Mouse (Mus musculus): ENCODE results near the gene Prr23a1. TPM values are rescaled to one million over a fixed set of nuclear protein-coding genes. Genes with fewer than 3 reads are reported as not detected.

Prr23a1 gene
- polyA plus RNA-seq, 1 experiment from 2014 or later: not detected

GRCm38 (mm10) chr9:98823805-98824204 is 18.5 kb upstream of the Prr23a1 start:
- 91% methylated on average over 7 of the region's 7 CpGs for WGBS
- H3K4me2 ChIP-seq (replicated peaks): no peak overlapping the region
- no peaks in the 10 kb centered on the region for H3K9me3 ChIP-seq
- H3K27me3 ChIP-seq (replicated peaks): no peaks in the 10 kb centered on the region
- no peaks in the 10 kb centered on the region for H3K36me3 ChIP-seq
- H3K9ac ChIP-seq: no peak overlapping the region
- ATAC-seq (ENCODE audit: low FRiP score, low read depth): no peak
- no peak overlapping the region for H3K4me3 ChIP-seq
- H3K27ac ChIP-seq: no peak overlapping the region
- H3K4me1 ChIP-seq: no peaks in the 10 kb centered on the region

- H3K4me1 ChIP-seq: no peaks in the 10 kb centered on the region
- no peak overlapping the region for H3K9ac ChIP-seq
- no peaks in the 10 kb centered on the region for H3K27me3 ChIP-seq (replicated peaks)
- ATAC-seq (ENCODE audit: low FRiP score, low read depth): no peak
- H3K4me3 ChIP-seq: no peak overlapping the region
- H3K4me2 ChIP-seq (replicated peaks): no peak overlapping the region
- no peaks in the 10 kb centered on the region for H3K36me3 ChIP-seq
- H3K9me3 ChIP-seq: no peaks in the 10 kb centered on the region
- 70% methylated on average over 5 of the region's 5 CpGs for WGBS
- H3K27ac ChIP-seq: no peak overlapping the region
Observed at GRCm38 (mm10) chr9:98829508-98829907, 12.8 kb upstream of the Prr23a1 start.

GRCm38 (mm10) chr9:98837537-98838074 is 4.7 kb upstream of the Prr23a1 start:
- WGBS: 86% methylated on average over 7 of the region's 7 CpGs
- Histone ChIP-seq H3K27me3 (replicated peaks) (no peaks in the 10 kb centered on the region), H3K4me1 (no peaks in the 10 kb centered on the region), H3K9ac (no peak overlapping the region), H3K4me3 (no peak overlapping the region), H3K9me3 (no peaks in the 10 kb centered on the region), H3K4me2 (replicated peaks) (no peak overlapping the region), H3K27ac (no peak overlapping the region), H3K36me3 (no peaks in the 10 kb centered on the region)
- ATAC-seq (ENCODE audit: low FRiP score, low read depth): no peak

GRCm38 (mm10) chr9:98856210-98856609 is 13.9 kb downstream of the Prr23a1 start, which contains the start of gene Prr23a2:
TSS of gene Prr23a2 (plus strand) at chr9:98856494.
- Histone ChIP-seq H3K36me3 (no peaks in the 10 kb centered on the region), H3K27me3 (replicated peaks) (no peaks in the 10 kb centered on the region), H3K9me3 (0 out of 2 replicates have a peak, but pooled peaks cover 3% of the 10 kb centered on the region), H3K27ac (no peak within 1 kb of the TSS), H3K4me3 (no peak within 1 kb of the TSS), H3K9ac (no peak within 1 kb of the TSS), H3K4me1 (no peaks in the 10 kb centered on the region), H3K4me2 (replicated peaks) (no peak within 1 kb of the TSS)
- ATAC-seq (ENCODE audit: low FRiP score, low read depth): no peak
- WGBS: 72% methylated on average over 18 of the region's 18 CpGs

GRCm38 (mm10) chr9:98863463-98863862 is 21.2 kb downstream of the Prr23a1 start:
- Histone ChIP-seq H3K27me3 (replicated peaks) (no peaks in the 10 kb centered on the region), H3K9ac (no peak overlapping the region), H3K36me3 (no peaks in the 10 kb centered on the region), H3K9me3 (0 out of 2 replicates have a peak, but pooled peaks cover 2% of the 10 kb centered on the region), H3K27ac (no peak overlapping the region), H3K4me3 (no peak overlapping the region), H3K4me2 (replicated peaks) (no peak overlapping the region), H3K4me1 (no peaks in the 10 kb centered on the region)
- no peak for ATAC-seq (ENCODE audit: low FRiP score, low read depth)
- WGBS: 74% methylated on average over 3 of the region's 3 CpGs

GRCm38 (mm10) chr9:98864571-98864970 is 22.3 kb downstream of the Prr23a1 start, which contains the start of gene Prr23a3:
TSS of gene Prr23a3 (plus strand) at chr9:98864767.
- 54% methylated on average over 22 of the region's 22 CpGs for WGBS
- H3K27me3 ChIP-seq (replicated peaks): no peaks in the 10 kb centered on the region
- no peaks in the 10 kb centered on the region for H3K36me3 ChIP-seq
- H3K27ac ChIP-seq: no peak within 1 kb of the TSS
- ATAC-seq (ENCODE audit: low FRiP score, low read depth): no peak
- 0 out of 2 replicates have a peak within 1 kb of the TSS, but pooled peaks have one; percentile 7 for H3K4me2 ChIP-seq (replicated peaks)
- no peaks in the 10 kb centered on the region for H3K4me1 ChIP-seq
- no peak within 1 kb of the TSS for H3K4me3 ChIP-seq
- H3K9ac ChIP-seq: no peak within 1 kb of the TSS
- H3K9me3 ChIP-seq: 0 out of 2 replicates have a peak, but pooled peaks cover 2% of the 10 kb centered on the region

Other genes with a start within 250 kb of the Prr23a1 start
- gene Mrps22, start 240.8 kb upstream of the Prr23a1 start, polyA plus RNA-seq (2016; fragmentation: Nextera tagmentation; extraction: Ambion mirVana): 58.6 and 61.7 TPM in 2 replicates
- not detected in 2 replicates for gene Prr23a2, start 14.0 kb downstream of the Prr23a1 start, polyA plus RNA-seq (2016; fragmentation: Nextera tagmentation; extraction: Ambion mirVana)
- 0.15 TPM in 1 of 2 replicates, not detected in the other for gene Prr23a3, start 22.3 kb downstream of the Prr23a1 start, polyA plus RNA-seq (2016; fragmentation: Nextera tagmentation; extraction: Ambion mirVana)
- gene 7420426K07Rik, start 60.6 kb downstream of the Prr23a1 start, polyA plus RNA-seq (2016; fragmentation: Nextera tagmentation; extraction: Ambion mirVana): not detected in 2 replicates
- 0.73 and 1.2 TPM in 2 replicates for gene Foxl2, start 112.8 kb downstream of the Prr23a1 start, polyA plus RNA-seq (2016; fragmentation: Nextera tagmentation; extraction: Ambion mirVana)
- 81.7 and 93.4 TPM in 2 replicates for gene Faim, start 143.9 kb downstream of the Prr23a1 start, polyA plus RNA-seq (2016; fragmentation: Nextera tagmentation; extraction: Ambion mirVana)
- gene Gm1123, start 193.2 kb downstream of the Prr23a1 start, polyA plus RNA-seq (2016; fragmentation: Nextera tagmentation; extraction: Ambion mirVana): not detected in 2 replicates

Measured in neural tube, embryonic 12.5 days (tissue).